Comparison of ENCODE assay signal across 11 mouse cellular contexts in the genomic region with DNA sequence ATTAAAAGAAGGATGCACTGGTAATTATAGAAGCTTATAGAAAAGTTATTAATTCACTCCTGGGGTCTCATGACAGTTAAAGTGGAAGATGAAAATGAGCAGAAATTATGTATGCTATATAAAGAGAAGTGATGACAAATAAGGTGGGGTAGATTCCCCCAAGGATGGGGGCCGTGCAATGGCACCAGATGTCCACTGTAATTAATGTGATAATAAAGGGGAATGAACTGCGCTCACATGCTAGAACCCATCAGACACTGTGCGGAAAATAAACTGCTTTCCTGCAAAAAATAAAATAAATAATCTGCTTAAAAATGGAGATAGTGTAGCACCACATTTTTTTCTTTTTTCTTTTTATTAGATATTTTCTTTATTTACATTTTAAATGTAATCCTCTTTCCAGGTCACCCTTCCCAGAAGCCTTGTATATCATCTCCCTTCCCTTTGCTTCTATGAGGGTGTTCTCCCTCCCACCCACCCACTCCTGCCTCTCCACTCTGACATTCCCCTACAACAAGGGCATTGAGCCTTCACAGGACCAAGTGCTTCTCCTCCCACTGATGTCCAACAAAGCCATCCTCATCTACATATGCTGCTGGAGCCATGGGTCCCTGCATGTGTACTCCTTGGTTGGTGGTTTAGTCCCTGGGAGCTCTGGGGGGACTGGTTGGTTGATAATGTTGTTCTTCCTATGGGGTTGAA.
"Had no signal": no experiment of that assay in that cellular context is flagged by ENCODE, and none has a peak within 500 bp of the region (broad histone marks: within the 10 kb centered on the region; RNA-seq: fewer than 3 reads in every experiment).

No protein-coding gene starts in this region.

- H3K9me3 ChIP-seq: limb, embryonic 13.5 days had no signal

- H3K4me3 ChIP-seq: layer of hippocampus, adult 2 months; limb, embryonic 13.5 days had no signal

- DNase-seq: kidney, adult 18-20 months; kidney, postnatal 10 days; kidney, postnatal 4 days; left cerebral cortex, postnatal 4 days; lung, adult 18-20 months; right cerebral cortex, adult 18-20 months; right cerebral cortex, postnatal 25 days; thymus, postnatal 36 days had no signal

- H3K9ac ChIP-seq: limb, embryonic 13.5 days; liver, embryonic 14.5 days had no signal

- H3K4me2 ChIP-seq: limb, embryonic 13.5 days had no signal

- H3K27ac ChIP-seq: layer of hippocampus, adult 2 months; limb, embryonic 13.5 days; liver, embryonic 14.5 days had no signal

- H3K36me3 ChIP-seq: limb, embryonic 13.5 days had no signal

- H3K4me1 ChIP-seq: limb, embryonic 13.5 days had no signal

- H3K27me3 ChIP-seq: limb, embryonic 13.5 days had no signal
